Mouse (Mus musculus) MEL (cell line): Measurements from ENCODE around the gene Nudt19. TPM values are rescaled to one million over a fixed set of nuclear protein-coding genes. Genes with fewer than 3 reads are reported as not detected.
A peak's percentile ranks its signal among the peaks of the same experiment; 100 is the strongest.

Experiments used
- DNase-seq: peaks from one replicate; pipeline ENCODE4 v3.0.0; 2011; ENCODE audit warnings: low read depth, low spot score
- H3K27ac ChIP-seq: 2 replicates; pipeline ENCODE4 v1.5.1; 2012; ENCODE audit warnings: low read depth, mild to moderate bottlenecking, control low read depth, low read length, moderate library complexity; ENCODE audit not compliant: control insufficient read depth
- H3K27me3 ChIP-seq, 2 experiments: fragments of 150-350 bp in 1 of 2; sonication (generic) in 1 of 2; 2 replicates each; pipeline ENCODE4 v1.6.1; 2012; ENCODE audit warnings: low read length in 2 of 2, mild to moderate bottlenecking in 2 of 2, improper control_type of control experiment in 1 of 2, moderate library complexity in 1 of 2; ENCODE audit not compliant: insufficient read depth in 2 of 2, control insufficient read depth in 1 of 2
- H3K36me3 ChIP-seq, 2 experiments: 2 replicates each; pipeline ENCODE4 v1.6.1; 2012 to 2014; ENCODE audit warnings: low read length in 2 of 2, improper control_type of control experiment in 1 of 2, inconsistent platforms in 1 of 2, mild to moderate bottlenecking in 1 of 2; ENCODE audit not compliant: insufficient read depth in 2 of 2, control insufficient read depth in 1 of 2
- H3K4me1 ChIP-seq, 2 experiments: fragments of 150-350 bp in 1 of 2; sonication (generic) in 1 of 2; 2 replicates each; pipeline ENCODE4 v1.6.1; 2012; ENCODE audit warnings: low read length in 2 of 2, improper control_type of control experiment in 1 of 2, mild to moderate bottlenecking in 1 of 2; ENCODE audit not compliant: insufficient read depth in 2 of 2, control insufficient read depth in 1 of 2
- H3K4me3 ChIP-seq, 2 experiments: fragments of 150-350 bp in 1 of 2; sonication (generic) in 1 of 2; 2 replicates each; pipeline ENCODE4 v1.5.1; 2012; ENCODE audit warnings: low read depth in 2 of 2, low read length in 2 of 2, mild to moderate bottlenecking in 2 of 2, moderate library complexity in 2 of 2, control low read depth in 1 of 2, improper control_type of control experiment in 1 of 2; ENCODE audit not compliant: control insufficient read depth in 1 of 2, insufficient read depth in 1 of 2
- H3K79me2 ChIP-seq: 2 replicates; pipeline ENCODE4 v1.6.1; 2012; ENCODE audit warnings: mild to moderate bottlenecking, low read length, moderate library complexity; ENCODE audit not compliant: control insufficient read depth, poor library complexity, insufficient read depth
- H3K9ac ChIP-seq: 2 replicates; pipeline ENCODE4 v1.6.1; 2012; ENCODE audit warnings: low read depth, mild to moderate bottlenecking, control low read depth, low read length, moderate library complexity; ENCODE audit not compliant: control insufficient read depth, poor library complexity, severe bottlenecking
- H3K9me3 ChIP-seq: fragments of 150-350 bp; sonication (generic); replicated peaks from 2 replicates; pipeline ENCODE4 v1.6.1; 2012; ENCODE audit warnings: mild to moderate bottlenecking, low read length, improper control_type of control experiment, moderate library complexity; ENCODE audit not compliant: insufficient read depth
- CHD1 ChIP-seq: IDR thresholded peaks from 2 replicates; pipeline ENCODE4 v1.6.1; 2012; ENCODE audit warnings: low read depth, mild to moderate bottlenecking, inconsistent platforms, low read length, improper control_type of control experiment
- CHD2 ChIP-seq: IDR thresholded peaks from 2 replicates; pipeline ENCODE4 v1.6.1; 2011; ENCODE audit warnings: low read length, improper control_type of control experiment
- CTCF ChIP-seq, 3 experiments: IDR thresholded peaks in 2 of 3; conservative IDR thresholded peaks in 1 of 3; 2 replicates each; pipeline ENCODE4 v1.5.1; 2011 to 2012; ENCODE audit warnings: low read length in 3 of 3, low read depth in 2 of 3, mild to moderate bottlenecking in 2 of 3, improper control_type of control experiment in 1 of 3, inconsistent platforms in 1 of 3, mixed read lengths in 1 of 3, moderate library complexity in 1 of 3; ENCODE audit not compliant: control insufficient read depth in 1 of 3, insufficient read depth in 1 of 3, poor library complexity in 1 of 3, severe bottlenecking in 1 of 3
- E2F4 ChIP-seq: IDR thresholded peaks from 2 replicates; pipeline ENCODE4 v1.6.1; 2011; ENCODE audit warnings: low read depth, low read length, improper control_type of control experiment, borderline replicate concordance
- EP300 ChIP-seq, 2 experiments: IDR thresholded peaks; 2 replicates each; pipeline ENCODE4 v1.6.1; 2011; ENCODE audit warnings: improper control_type of control experiment in 2 of 2, low read length in 2 of 2, low read depth in 1 of 2, mild to moderate bottlenecking in 1 of 2
- GABPA ChIP-seq: IDR thresholded peaks from 2 replicates; pipeline ENCODE4 v1.6.1; 2012; ENCODE audit warnings: low read depth, mild to moderate bottlenecking, inconsistent platforms, low read length, improper control_type of control experiment, moderate library complexity
- GATA1 ChIP-seq: IDR thresholded peaks from 2 replicates; pipeline ENCODE4 v1.6.1; 2011; ENCODE audit warnings: low read depth, low read length, improper control_type of control experiment
- HCFC1 ChIP-seq: IDR thresholded peaks from 2 replicates; pipeline ENCODE4 v1.6.1; 2012; ENCODE audit warnings: low read depth, mild to moderate bottlenecking, inconsistent platforms, low read length, improper control_type of control experiment, moderate library complexity
- JUND ChIP-seq: IDR thresholded peaks from 2 replicates; pipeline ENCODE4 v1.6.1; 2011; ENCODE audit warnings: low read depth, mild to moderate bottlenecking, improper control_type of control experiment, low read length
- KAT2A ChIP-seq: conservative IDR thresholded peaks from 2 replicates; pipeline ENCODE4 v1.6.1; 2012; ENCODE audit warnings: low read depth, low read length, improper control_type of control experiment, inconsistent platforms
- MAFK ChIP-seq: IDR thresholded peaks from 2 replicates; pipeline ENCODE4 v1.6.1; 2011; ENCODE audit warnings: low read depth, mild to moderate bottlenecking, low read length, improper control_type of control experiment, borderline replicate concordance
- MAX ChIP-seq: IDR thresholded peaks from 2 replicates; pipeline ENCODE4 v1.6.1; 2011; ENCODE audit warnings: low read length, improper control_type of control experiment
- MXI1 ChIP-seq: IDR thresholded peaks from 2 replicates; pipeline ENCODE4 v1.6.1; 2011; ENCODE audit warnings: mild to moderate bottlenecking, low read depth, low read length, improper control_type of control experiment
- NRF1 ChIP-seq: IDR thresholded peaks from 2 replicates; pipeline ENCODE4 v1.6.1; 2014; ENCODE audit warnings: low read depth, mild to moderate bottlenecking, inconsistent platforms, low read length, improper control_type of control experiment, moderate library complexity; ENCODE audit not compliant: poor library complexity, insufficient read depth, severe bottlenecking
- POLR2AphosphoS2 ChIP-seq: IDR thresholded peaks from 2 replicates; pipeline ENCODE4 v1.6.1; 2011; ENCODE audit warnings: low read length, improper control_type of control experiment
- RAD21 ChIP-seq: IDR thresholded peaks from 2 replicates; pipeline ENCODE4 v1.6.1; 2011; ENCODE audit warnings: mild to moderate bottlenecking, low read depth, low read length, improper control_type of control experiment
- SIN3A ChIP-seq: IDR thresholded peaks from 2 replicates; pipeline ENCODE4 v1.6.1; 2012; ENCODE audit warnings: low read length, improper control_type of control experiment, inconsistent platforms
- SMC3 ChIP-seq: IDR thresholded peaks from 2 replicates; pipeline ENCODE4 v1.6.1; 2011; ENCODE audit warnings: low read depth, low read length, improper control_type of control experiment
- TAL1 ChIP-seq: IDR thresholded peaks from 2 replicates; pipeline ENCODE4 v1.6.1; 2012; ENCODE audit warnings: mild to moderate bottlenecking, inconsistent platforms, low read length, moderate library complexity, mixed read lengths
- TBP ChIP-seq: IDR thresholded peaks from 2 replicates; pipeline ENCODE4 v1.8.0; 2011; ENCODE audit warnings: low read depth, low read length, improper control_type of control experiment
- TCF12 ChIP-seq: IDR thresholded peaks from 2 replicates; pipeline ENCODE4 v1.6.1; 2014; ENCODE audit warnings: low read depth, mild to moderate bottlenecking, inconsistent platforms, low read length, improper control_type of control experiment, moderate library complexity
- UBTF ChIP-seq: IDR thresholded peaks from 2 replicates; pipeline ENCODE4 v1.6.1; 2012; ENCODE audit warnings: low read depth, mild to moderate bottlenecking, inconsistent platforms, low read length, improper control_type of control experiment, moderate library complexity, borderline replicate concordance; ENCODE audit not compliant: insufficient read depth
- USF1 ChIP-seq: IDR thresholded peaks from 2 replicates; pipeline ENCODE4 v1.6.1; 2014; ENCODE audit warnings: low read depth, mild to moderate bottlenecking, inconsistent platforms, low read length, improper control_type of control experiment, moderate library complexity
- USF2 ChIP-seq, 2 experiments: IDR thresholded peaks; 2 replicates each; pipeline ENCODE4 v1.6.1; 2011 to 2012; ENCODE audit warnings: improper control_type of control experiment in 2 of 2, low read length in 2 of 2, borderline replicate concordance in 1 of 2, inconsistent platforms in 1 of 2, low read depth in 1 of 2, mild to moderate bottlenecking in 1 of 2; ENCODE audit not compliant: insufficient read depth in 1 of 2
- ZC3H11A ChIP-seq: IDR thresholded peaks from 2 replicates; pipeline ENCODE4 v1.6.1; 2012; ENCODE audit warnings: low read depth, mild to moderate bottlenecking, inconsistent platforms, low read length, improper control_type of control experiment
- ZKSCAN1 ChIP-seq: IDR thresholded peaks from 2 replicates; pipeline ENCODE4 v1.6.1; 2012; ENCODE audit warnings: low read depth, mild to moderate bottlenecking, inconsistent platforms, low read length, improper control_type of control experiment, moderate library complexity
- ZMIZ1 ChIP-seq: IDR thresholded peaks from 2 replicates; pipeline ENCODE4 v1.6.1; 2012; ENCODE audit warnings: low read depth, mild to moderate bottlenecking, inconsistent platforms, low read length, improper control_type of control experiment, moderate library complexity
- ZNF384 ChIP-seq: IDR thresholded peaks from 2 replicates; pipeline ENCODE4 v1.6.1; 2012; ENCODE audit warnings: low read depth, mild to moderate bottlenecking, inconsistent platforms, low read length, improper control_type of control experiment
- polyA plus RNA-seq, 2 experiments: library from polyadenylated mRNA; stranded (reverse) in 1 of 2; unstranded in 1 of 2; fragments of >175 nt in 1 of 2; fragments of >200 nt in 1 of 2; gene quantifications; 2 replicates each; pipeline versions ENCODE4 v1.2.1 to v1.2.4; 2012; ENCODE audit warnings: low replicate concordance in 2 of 2, low read depth in 1 of 2; ENCODE audit not compliant: insufficient read length in 2 of 2, insufficient read depth in 1 of 2, missing spikeins in 1 of 2
- total RNA-seq: library from RNA; depleted of rRNA; stranded (reverse); fragments of 300-350 nt; gene quantifications from 2 replicates; pipeline ENCODE4 v1.2.3, GENCODE M21; 2012

Gene Nudt19
- total and polyA plus RNA-seq, 3 experiments, result 67.6 to 631 (median 89.1) TPM

DNA sequence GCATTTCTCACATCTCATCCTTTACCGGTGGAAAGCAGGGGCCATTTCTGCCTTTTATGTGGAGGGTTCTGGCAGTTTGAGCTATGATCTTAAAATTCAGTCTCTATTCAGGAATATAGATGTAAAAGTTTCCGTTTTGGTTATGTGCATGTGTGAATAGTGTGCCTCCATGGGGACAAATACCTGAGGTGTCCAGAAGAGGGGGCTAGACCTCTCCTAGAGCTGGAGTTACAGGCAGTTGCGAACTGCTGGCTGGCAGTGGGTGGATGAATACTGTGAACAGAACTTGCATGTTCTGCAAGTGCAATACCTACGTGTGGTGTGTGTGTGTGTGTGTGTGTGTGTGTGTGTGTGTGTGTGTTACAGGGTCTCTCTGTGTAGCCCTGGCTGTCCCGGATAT lies 26.6 kb upstream of the Nudt19 start:
- DNase-seq, result peak; percentile 68
- H3K27me3 ChIP-seq, result no peaks in the 10 kb centered on the region
- H3K79me2 ChIP-seq, result peaks cover 15% of the 10 kb centered on the region
- peaks cover 0 to 2% of the 10 kb centered on the region in 2 experiments; a peak in 2 of 4 replicates for H3K36me3 ChIP-seq
- no peaks in the 10 kb centered on the region for H3K9me3 ChIP-seq
- H3K4me3 ChIP-seq, result no peak overlapping the region
- H3K9ac ChIP-seq, result no peak overlapping the region
- H3K4me1 ChIP-seq, result peaks cover 0 to 10% of the 10 kb centered on the region in 2 experiments; a peak in 3 of 4 replicates
- TF ChIP-seq MXI1 (no peak), TBP (no peak), NRF1 (no peak), JUND (no peak), CTCF (IDR thresholded peaks at IDR 0.05 in 2 of 3, conservative IDR thresholded peaks at IDR 0.05 in 1 of 3; ENCODE audit: control insufficient read depth in 1 of 3, insufficient read depth in 1 of 3, low read depth in 2 of 3, low read length in 3 of 3, poor library complexity in 1 of 3, severe bottlenecking in 1 of 3) (peak; percentile 43 to 60 (median 56)), TAL1 (no peak), KAT2A (no peak), ZMIZ1 (no peak), USF2 (IDR thresholded peaks at IDR 0.05; ENCODE audit: borderline replicate concordance in 1 of 2, insufficient read depth in 1 of 2, low read depth in 1 of 2, low read length in 2 of 2) (no peak), HCFC1 (no peak), E2F4 (no peak), CHD2 (no peak), GABPA (no peak), GATA1 (no peak), MAX (no peak), ZNF384 (no peak), TCF12 (no peak), EP300 (IDR thresholded peaks at IDR 0.05; ENCODE audit: low read depth in 1 of 2, low read length in 2 of 2) (no peak), MAFK (no peak), CHD1 (no peak), ZKSCAN1 (no peak), SMC3 (peak; percentile 44; the same call in 1 of the 2 replicates), UBTF (no peak), ZC3H11A (0 out of 2 replicates have a peak, but pooled peaks have one; percentile 10), RAD21 (peak; percentile 25), USF1 (no peak), POLR2AphosphoS2 (no peak), SIN3A (no peak)
- H3K27ac ChIP-seq, result no peak overlapping the region
